Mouse (Mus musculus) lung, adult 2 months (tissue): Measurements from ENCODE around the gene Rnf144b.

ENCODE experiments used
- CTCF ChIP-seq: fragments of 200-500 bp; IDR thresholded peaks from 2 replicates; pipeline ENCODE4 v1.5.1; 2011; ENCODE audit warnings: mild to moderate bottlenecking, low read length, control low read depth; ENCODE audit not compliant: insufficient read depth
- POLR2A ChIP-seq: fragments of 200-500 bp; IDR thresholded peaks from 2 replicates; pipeline ENCODE4 v1.6.1; 2011; ENCODE audit warnings: low read depth, mild to moderate bottlenecking, control low read depth, low read length, borderline replicate concordance; ENCODE audit errors: extremely low read depth

GRCm38 (mm10) chr13:47170026-47170425 lies 47.6 kb downstream of the Rnf144b start:
- TF ChIP-seq CTCF = no peak
- no peak for TF ChIP-seq POLR2A
